Mouse (Mus musculus): Measurements from ENCODE around the gene Herc2. TPM values are rescaled to one million over a fixed set of nuclear protein-coding genes. Genes with fewer than 3 reads are reported as not detected.

Herc2 gene
- total and polyA plus RNA-seq, 2 experiments from 2014 or later, result 41.8 to 89.2 TPM

GRCm38 (mm10) chr7:56203286-56203685 is 153.3 kb downstream of the Herc2 start:
- 100% methylated on average over 2 of the region's 2 CpGs for WGBS
- peaks cover 63% of the 10 kb centered on the region for H3K36me3 ChIP-seq (ENCODE audit: insufficient read depth, low read length)
- no peaks in the 10 kb centered on the region for H3K4me1 ChIP-seq (ENCODE audit: insufficient read depth, low read length)
- no peak for TF ChIP-seq CTCF (IDR thresholded peaks at IDR 0.05; ENCODE audit: low read depth)
- DNase-seq (ENCODE audit: low spot score), result no peak
- H3K9ac ChIP-seq (replicated peaks; ENCODE audit: low read length), result no peak overlapping the region
- no peak overlapping the region for H3K4me3 ChIP-seq (ENCODE audit: low read length)
- no peaks in the 10 kb centered on the region for H3K9me3 ChIP-seq (ENCODE audit: low read length)
- H3K27ac ChIP-seq, result no peak overlapping the region
- ATAC-seq, result no peak
- no peak overlapping the region for H3K4me2 ChIP-seq (ENCODE audit: low read depth, low read length)
- H3K27me3 ChIP-seq (ENCODE audit: insufficient read depth, low read length), result no peaks in the 10 kb centered on the region

- no peak for DNase-seq (ENCODE audit: low spot score)
- WGBS, result 46% methylated on average over 3 of the region's 3 CpGs
Observed at GRCm38 (mm10) chr7:56204877-56205276, 154.9 kb downstream of the Herc2 start.

DNA sequence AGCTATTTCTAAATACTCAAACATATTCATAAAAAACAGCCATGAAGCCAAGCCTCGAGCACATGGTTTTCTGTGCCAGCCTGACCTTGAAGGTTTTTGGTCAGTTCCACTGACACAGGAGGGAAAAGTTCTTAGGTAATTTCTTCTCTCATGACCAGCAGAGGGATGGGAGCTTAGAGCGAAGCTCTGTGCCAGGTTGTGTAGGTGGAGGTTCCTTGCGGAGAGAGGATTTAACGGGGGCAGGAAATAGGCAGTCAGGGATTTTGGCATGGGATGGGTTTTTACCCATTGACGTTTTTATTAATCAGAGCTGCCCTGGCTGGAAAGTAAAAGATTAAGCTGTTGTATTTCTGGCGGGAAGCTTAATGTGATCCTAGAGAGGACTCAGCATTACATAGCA is 170.8 kb downstream of the Herc2 start:
- TF ChIP-seq CTCF (IDR thresholded peaks at IDR 0.05; ENCODE audit: low read depth), result no peak
- WGBS, result 84% methylated on average over 6 of the region's 6 CpGs
- Histone ChIP-seq H3K4me1 (ENCODE audit: insufficient read depth, low read length) (no peaks in the 10 kb centered on the region), H3K27me3 (ENCODE audit: insufficient read depth, low read length) (no peaks in the 10 kb centered on the region), H3K4me3 (ENCODE audit: low read length) (no peak overlapping the region), H3K36me3 (ENCODE audit: insufficient read depth, low read length) (peaks cover 84% of the 10 kb centered on the region), H3K9me3 (ENCODE audit: low read length) (no peaks in the 10 kb centered on the region), H3K27ac (no peak overlapping the region), H3K9ac (replicated peaks; ENCODE audit: low read length) (no peak overlapping the region), H3K4me2 (ENCODE audit: low read depth, low read length) (no peak overlapping the region)
- DNase-seq (ENCODE audit: low spot score) (no peak), ATAC-seq (no peak)

More at GRCm38 (mm10) chr7:56204877-56205276, 154.9 kb downstream of the Herc2 start:
- Histone ChIP-seq H3K27ac (no peak overlapping the region), H3K4me3 (ENCODE audit: low read length) (no peak overlapping the region), H3K9me3 (ENCODE audit: low read length) (no peaks in the 10 kb centered on the region), H3K36me3 (ENCODE audit: insufficient read depth, low read length) (peaks cover 61% of the 10 kb centered on the region), H3K27me3 (ENCODE audit: insufficient read depth, low read length) (no peaks in the 10 kb centered on the region), H3K9ac (replicated peaks; ENCODE audit: low read length) (no peak overlapping the region), H3K4me2 (ENCODE audit: low read depth, low read length) (no peak overlapping the region), H3K4me1 (ENCODE audit: insufficient read depth, low read length) (no peaks in the 10 kb centered on the region)
- no peak for ATAC-seq
- TF ChIP-seq CTCF (IDR thresholded peaks at IDR 0.05; ENCODE audit: low read depth), result no peak

DNA sequence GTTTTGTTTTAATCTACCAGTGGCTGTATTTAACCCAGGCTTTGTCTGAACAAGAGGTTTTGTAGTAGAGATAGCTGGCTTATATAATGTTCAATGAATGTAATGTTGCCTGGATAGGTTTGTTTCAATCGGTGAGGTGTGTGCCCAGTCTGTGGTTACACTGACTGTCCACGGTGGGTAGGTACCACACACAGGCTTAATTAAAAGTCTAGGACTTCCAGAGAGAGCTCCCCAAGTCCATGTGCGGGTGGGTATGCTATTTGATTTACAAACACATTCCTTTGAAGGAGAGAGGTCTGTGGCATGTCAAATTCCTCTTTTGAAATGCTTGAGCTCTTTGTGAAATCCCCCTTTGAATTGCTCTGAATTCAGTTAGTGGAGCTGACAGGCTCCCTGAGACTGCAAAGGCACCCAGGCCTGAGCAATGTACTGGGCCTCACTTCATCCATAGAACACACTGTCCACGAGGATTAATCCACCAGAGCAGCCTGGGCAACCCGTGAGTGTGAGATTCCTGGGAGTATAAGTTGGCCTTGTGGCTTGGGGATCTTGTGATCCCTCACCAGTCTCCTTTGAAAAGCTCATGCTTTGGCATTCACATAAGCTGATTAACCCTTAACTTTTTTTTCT is 185.9 kb downstream of the Herc2 start:
- no peak overlapping the region for H3K27ac ChIP-seq
- no peak overlapping the region for H3K4me2 ChIP-seq (ENCODE audit: low read depth, low read length)
- H3K36me3 ChIP-seq (ENCODE audit: insufficient read depth, low read length), result 0 out of 2 replicates have a peak, but pooled peaks cover 4% of the 10 kb centered on the region
- no peak; the same call in 1 of the 2 replicates for ATAC-seq
- no peak for DNase-seq (ENCODE audit: low spot score)
- no peaks in the 10 kb centered on the region for H3K4me1 ChIP-seq (ENCODE audit: insufficient read depth, low read length)
- no peak overlapping the region for H3K9ac ChIP-seq (replicated peaks; ENCODE audit: low read length)
- no peak for TF ChIP-seq CTCF (IDR thresholded peaks at IDR 0.05; ENCODE audit: low read depth)
- WGBS, result 28% methylated on average over 5 of the region's 5 CpGs
- no peaks in the 10 kb centered on the region for H3K9me3 ChIP-seq (ENCODE audit: low read length)
- no peaks in the 10 kb centered on the region for H3K27me3 ChIP-seq (ENCODE audit: insufficient read depth, low read length)
- no peak overlapping the region for H3K4me3 ChIP-seq (ENCODE audit: low read length)

GRCm38 (mm10) chr7:56236617-56237016 is 186.6 kb downstream of the Herc2 start:
- Histone ChIP-seq H3K36me3 (ENCODE audit: insufficient read depth, low read length) (0 out of 2 replicates have a peak, but pooled peaks cover 3% of the 10 kb centered on the region), H3K4me2 (ENCODE audit: low read depth, low read length) (no peak overlapping the region), H3K4me3 (ENCODE audit: low read length) (no peak overlapping the region), H3K9ac (replicated peaks; ENCODE audit: low read length) (no peak overlapping the region), H3K4me1 (ENCODE audit: insufficient read depth, low read length) (no peaks in the 10 kb centered on the region), H3K27me3 (ENCODE audit: insufficient read depth, low read length) (no peaks in the 10 kb centered on the region), H3K9me3 (ENCODE audit: low read length) (no peaks in the 10 kb centered on the region), H3K27ac (no peak overlapping the region)
- 72% methylated on average over 3 of the region's 3 CpGs for WGBS
- ATAC-seq, result no peak
- no peak for TF ChIP-seq CTCF (IDR thresholded peaks at IDR 0.05; ENCODE audit: low read depth)
- no peak for DNase-seq (ENCODE audit: low spot score)

GRCm38 (mm10) chr7:56239543-56239942 is 189.5 kb downstream of the Herc2 start, which contains the start of gene Oca2:
TSS of gene Oca2 (plus strand) at chr7:56239760.
- no peaks in the 10 kb centered on the region for H3K27me3 ChIP-seq (ENCODE audit: insufficient read depth, low read length)
- H3K27ac ChIP-seq, result no peak within 1 kb of the TSS
- no peak within 1 kb of the TSS for H3K4me2 ChIP-seq (ENCODE audit: low read depth, low read length)
- DNase-seq (ENCODE audit: low spot score) (no peak), ATAC-seq (no peak)
- 44% methylated on average over 3 of the region's 3 CpGs for WGBS
- H3K9me3 ChIP-seq (ENCODE audit: low read length), result no peaks in the 10 kb centered on the region
- no peaks in the 10 kb centered on the region for H3K36me3 ChIP-seq (ENCODE audit: insufficient read depth, low read length)
- H3K4me3 ChIP-seq (ENCODE audit: low read length), result no peak within 1 kb of the TSS
- H3K9ac ChIP-seq (replicated peaks; ENCODE audit: low read length), result no peak within 1 kb of the TSS
- TF ChIP-seq CTCF (IDR thresholded peaks at IDR 0.05; ENCODE audit: low read depth), result no peak
- no peaks in the 10 kb centered on the region for H3K4me1 ChIP-seq (ENCODE audit: insufficient read depth, low read length)

- no peak for DNase-seq (ENCODE audit: low spot score)
- H3K4me3 ChIP-seq (ENCODE audit: low read length), result no peak overlapping the region
- no peaks in the 10 kb centered on the region for H3K9me3 ChIP-seq (ENCODE audit: low read length)
- no peaks in the 10 kb centered on the region for H3K4me1 ChIP-seq (ENCODE audit: insufficient read depth, low read length)
- WGBS, result 80% methylated on average over 10 of the region's 10 CpGs
- H3K4me2 ChIP-seq (ENCODE audit: low read depth, low read length), result no peak overlapping the region
- TF ChIP-seq CTCF (IDR thresholded peaks at IDR 0.05; ENCODE audit: low read depth), result no peak
- ATAC-seq, result no peak
- H3K36me3 ChIP-seq (ENCODE audit: insufficient read depth, low read length), result no peaks in the 10 kb centered on the region
- H3K27me3 ChIP-seq (ENCODE audit: insufficient read depth, low read length), result no peaks in the 10 kb centered on the region
- H3K9ac ChIP-seq (replicated peaks; ENCODE audit: low read length), result no peak overlapping the region
- no peak overlapping the region for H3K27ac ChIP-seq
Observed at GRCm38 (mm10) chr7:56254568-56254967, 204.6 kb downstream of the Herc2 start.
